Mouse (Mus musculus): ENCODE data around the gene Stap2. TPM values are rescaled to one million over a fixed set of nuclear protein-coding genes. Genes with fewer than 3 reads are reported as not detected.
A peak's percentile ranks its signal among the peaks of the same experiment; 100 is the strongest.

Stap2 gene
- total and polyA plus RNA-seq, 3 experiments = 12.2 to 28.6 (median 14.8) TPM

DNA sequence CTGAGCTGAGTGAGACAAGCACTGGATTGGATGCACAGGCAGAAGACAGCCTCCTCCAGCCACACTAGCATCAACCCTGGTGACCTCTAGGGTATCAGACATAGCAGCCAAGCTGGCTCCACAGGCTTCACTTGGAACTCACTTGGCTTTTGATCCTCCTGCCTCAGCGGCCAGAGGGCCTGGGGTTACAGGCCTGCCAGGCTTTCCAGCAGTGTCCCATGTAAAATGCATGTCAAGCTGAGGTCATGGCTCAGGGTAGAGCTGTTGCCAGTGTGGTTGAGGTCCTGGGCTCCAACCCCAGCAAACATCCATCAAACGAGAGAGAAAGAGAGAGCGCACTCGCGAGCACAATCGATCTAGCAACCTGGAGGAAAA is 29.3 kb upstream of the Stap2 start:
- Histone ChIP-seq H3K4me1 (ENCODE audit: control insufficient read depth, insufficient read depth, low read length) (peaks cover 14% of the 10 kb centered on the region), H3K79me2 (replicated peaks; ENCODE audit: control insufficient read depth, insufficient read depth, low read length) (peaks cover 10% of the 10 kb centered on the region), H3K27me3 (ENCODE audit: control insufficient read depth, insufficient read depth, low read length) (no peaks in the 10 kb centered on the region), H3K4me3 (no peak overlapping the region), H3K27ac (no peak overlapping the region; the same call in 1 of the 2 replicates), H3K9ac (ENCODE audit: low read depth, low read length) (no peak overlapping the region), H3K36me3 (ENCODE audit: control insufficient read depth, insufficient read depth, low read length) (no peaks in the 10 kb centered on the region)
- TF ChIP-seq POLR2A (IDR thresholded peaks at IDR 0.05; ENCODE audit: insufficient read depth, low read depth, low read length) (no peak), CTCF (IDR thresholded peaks at IDR 0.05) (no peak), EP300 (IDR thresholded peaks at IDR 0.05; ENCODE audit: insufficient read depth, low read depth, low read length) (no peak)
- 75% methylated on average over 6 of the region's 6 CpGs for WGBS
- DNase-seq = peak in 1 of 2 experiments; percentile 26
- intact Hi-C loops (cut with DNase I) = loop anchor here (5.0 to 10.0 kb wide), 2 partner anchors 77 to 580 kb away; partner anchors contain the start of genes Rpl36 and Yju2

DNA sequence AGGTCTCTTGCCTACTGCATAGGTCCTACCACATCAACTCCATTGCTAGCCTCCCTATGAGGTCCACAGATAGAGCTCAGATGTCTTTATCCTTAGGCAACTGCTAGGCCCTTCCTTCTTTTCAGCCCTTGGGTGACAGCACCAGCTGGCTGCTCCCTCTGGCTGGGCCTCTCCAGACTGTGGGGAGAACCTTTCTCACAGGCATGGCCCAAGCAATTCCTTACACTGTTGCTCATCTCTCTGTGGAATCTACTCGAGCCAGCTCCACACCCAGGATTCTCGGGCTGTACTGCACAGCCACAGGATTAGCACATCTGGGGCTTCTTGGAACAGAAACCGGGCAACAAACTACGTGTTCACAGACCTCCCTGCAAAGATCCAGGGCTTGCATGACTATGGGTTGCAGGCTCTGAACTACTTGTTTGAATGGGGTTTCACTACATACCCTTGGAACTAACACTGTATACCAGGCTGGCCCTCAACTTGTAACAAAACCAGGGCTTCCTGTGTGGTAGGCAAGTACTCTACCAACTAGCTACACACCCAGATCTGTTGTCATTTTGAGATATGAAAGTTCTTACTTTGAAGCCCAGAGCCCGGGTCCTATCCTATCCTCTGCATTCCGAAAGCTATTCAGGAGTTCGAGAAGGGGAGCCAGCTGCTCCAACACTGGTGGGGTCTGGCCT is 28.8 kb upstream of the Stap2 start:
- no peak for TF ChIP-seq EP300 (IDR thresholded peaks at IDR 0.05; ENCODE audit: insufficient read depth, low read depth, low read length)
- 0 out of 2 replicates have a peak, but pooled peaks have one; percentile 7 for TF ChIP-seq POLR2A (IDR thresholded peaks at IDR 0.05; ENCODE audit: insufficient read depth, low read depth, low read length)
- 61% methylated on average over 7 of the region's 7 CpGs for WGBS
- peaks cover 16% of the 10 kb centered on the region for H3K4me1 ChIP-seq (ENCODE audit: control insufficient read depth, insufficient read depth, low read length)
- intact Hi-C loops (cut with DNase I) = loop anchor here (10.0 kb wide), 1 partner anchor 581 kb away; the partner anchor contains the start of gene Rpl36
- H3K79me2 ChIP-seq (replicated peaks; ENCODE audit: control insufficient read depth, insufficient read depth, low read length) = peaks cover 11% of the 10 kb centered on the region
- no peaks in the 10 kb centered on the region for H3K27me3 ChIP-seq (ENCODE audit: control insufficient read depth, insufficient read depth, low read length)
- DNase-seq = peak; percentile 45 to 59
- no peaks in the 10 kb centered on the region for H3K36me3 ChIP-seq (ENCODE audit: control insufficient read depth, insufficient read depth, low read length)
- no peak overlapping the region for H3K4me3 ChIP-seq
- no peak overlapping the region for H3K9ac ChIP-seq (ENCODE audit: low read depth, low read length)
- H3K27ac ChIP-seq = no peak overlapping the region; the same call in 1 of the 2 replicates

DNA sequence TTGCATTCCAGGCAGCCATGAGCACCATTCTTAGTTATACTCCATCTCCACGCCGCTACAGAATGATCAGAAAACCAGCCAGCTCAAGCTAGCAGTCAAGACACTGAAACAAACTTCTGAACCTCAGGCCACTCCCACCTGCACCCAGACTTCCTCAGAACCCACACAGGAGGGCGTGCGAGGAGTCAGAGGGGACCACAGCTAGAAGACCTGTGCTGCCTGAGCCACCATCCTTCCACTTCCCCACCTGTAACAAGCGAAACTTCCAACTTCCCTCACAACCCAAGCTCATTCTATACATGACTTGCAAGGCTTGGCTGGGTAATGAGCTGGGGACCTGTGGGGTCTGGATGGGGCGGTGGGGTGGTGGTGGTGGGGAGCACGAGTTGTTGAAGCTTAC is 27.4 kb upstream of the Stap2 start:
- no peak overlapping the region for H3K27ac ChIP-seq
- TF ChIP-seq POLR2A (IDR thresholded peaks at IDR 0.05; ENCODE audit: insufficient read depth, low read depth, low read length) (no peak), EP300 (IDR thresholded peaks at IDR 0.05; ENCODE audit: insufficient read depth, low read depth, low read length) (no peak), CTCF (IDR thresholded peaks at IDR 0.05) (no peak)
- intact Hi-C loops (cut with DNase I) = loop anchor here (10.0 kb wide), 1 partner anchor 582 kb away; the partner anchor contains the start of gene Rpl36

DNA sequence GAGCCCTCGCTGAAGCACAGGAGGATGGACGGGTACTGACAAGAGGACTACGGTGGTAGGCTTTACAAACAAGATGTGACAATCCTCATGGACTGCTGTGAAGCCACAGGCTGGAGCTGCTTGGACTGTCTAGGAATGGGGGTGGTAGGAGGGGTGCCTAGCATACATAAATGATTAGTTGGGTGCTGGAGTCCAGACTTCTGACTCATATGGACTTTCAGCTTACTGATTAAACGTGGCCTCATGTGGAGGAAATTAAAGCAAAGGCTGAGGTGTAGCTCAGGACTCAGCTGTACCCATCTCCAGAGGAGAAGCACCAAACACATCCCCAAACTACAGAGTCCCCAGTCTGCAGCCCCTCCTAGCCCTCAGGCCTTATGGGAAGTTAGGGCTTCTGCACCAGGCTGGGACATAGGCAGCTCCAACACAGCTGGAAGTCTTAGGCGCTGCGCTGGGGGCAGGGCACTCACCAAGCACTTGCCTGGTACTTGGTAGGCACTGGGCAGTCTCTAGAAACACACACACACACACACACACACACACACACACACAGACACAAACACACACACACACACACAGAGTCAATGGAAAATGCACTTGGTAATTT is 26.8 kb upstream of the Stap2 start:
- Histone ChIP-seq H3K4me3 (no peak overlapping the region), H3K9ac (ENCODE audit: low read depth, low read length) (no peak overlapping the region), H3K27ac (no peak overlapping the region), H3K27me3 (ENCODE audit: control insufficient read depth, insufficient read depth, low read length) (no peaks in the 10 kb centered on the region), H3K4me1 (ENCODE audit: control insufficient read depth, insufficient read depth, low read length) (peaks cover 29% of the 10 kb centered on the region), H3K79me2 (replicated peaks; ENCODE audit: control insufficient read depth, insufficient read depth, low read length) (peaks cover 13% of the 10 kb centered on the region), H3K36me3 (ENCODE audit: control insufficient read depth, insufficient read depth, low read length) (no peaks in the 10 kb centered on the region)
- TF ChIP-seq POLR2A (IDR thresholded peaks at IDR 0.05; ENCODE audit: insufficient read depth, low read depth, low read length) (no peak), CTCF (IDR thresholded peaks at IDR 0.05) (no peak), EP300 (IDR thresholded peaks at IDR 0.05; ENCODE audit: insufficient read depth, low read depth, low read length) (no peak)
- 68% methylated on average over 6 of the region's 6 CpGs for whole genome bisulfite sequencing
- intact Hi-C loops (cut with DNase I) = loop anchor here (10.0 kb wide), 1 partner anchor 583 kb away; the partner anchor contains the start of gene Rpl36
- DNase-seq = peak in 1 of 2 experiments; percentile 27

More for the DNA sequence above, 27.4 kb upstream of the Stap2 start:
- Histone ChIP-seq H3K4me3 (no peak overlapping the region), H3K9ac (ENCODE audit: low read depth, low read length) (no peak overlapping the region), H3K27me3 (ENCODE audit: control insufficient read depth, insufficient read depth, low read length) (no peaks in the 10 kb centered on the region), H3K79me2 (replicated peaks; ENCODE audit: control insufficient read depth, insufficient read depth, low read length) (peaks cover 11% of the 10 kb centered on the region), H3K36me3 (ENCODE audit: control insufficient read depth, insufficient read depth, low read length) (no peaks in the 10 kb centered on the region), H3K4me1 (ENCODE audit: control insufficient read depth, insufficient read depth, low read length) (peaks cover 23% of the 10 kb centered on the region)
- 57% methylated on average over 7 of the region's 7 CpGs for WGBS
- DNase-seq = peak in 1 of 2 experiments; percentile 19

DNA sequence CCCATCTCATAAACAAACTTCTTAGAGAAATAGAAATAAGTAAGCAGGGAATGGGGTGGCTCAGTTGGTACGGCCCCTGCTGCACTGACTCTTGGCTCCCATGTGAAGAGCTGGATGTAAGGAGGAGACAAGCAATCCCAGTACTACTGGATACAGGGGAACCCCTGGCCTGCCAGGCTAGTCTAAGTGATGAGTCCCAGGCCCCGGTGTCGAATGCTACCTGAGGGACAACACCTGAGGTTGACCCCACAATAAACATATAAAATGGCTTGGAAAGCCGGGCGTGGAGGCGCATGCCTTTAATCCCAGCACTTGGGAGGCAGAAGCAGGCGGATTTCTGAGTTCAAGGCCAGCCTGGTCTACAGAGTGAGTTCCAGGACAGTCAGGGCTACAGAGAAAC is 26.0 kb upstream of the Stap2 start:
- Histone ChIP-seq H3K27ac (peak overlapping the region; percentile 5; the same call in 1 of the 2 replicates), H3K27me3 (ENCODE audit: control insufficient read depth, insufficient read depth, low read length) (no peaks in the 10 kb centered on the region), H3K4me3 (no peak overlapping the region), H3K79me2 (replicated peaks; ENCODE audit: control insufficient read depth, insufficient read depth, low read length) (peaks cover 13% of the 10 kb centered on the region), H3K4me1 (ENCODE audit: control insufficient read depth, insufficient read depth, low read length) (peaks cover 35% of the 10 kb centered on the region), H3K36me3 (ENCODE audit: control insufficient read depth, insufficient read depth, low read length) (no peaks in the 10 kb centered on the region), H3K9ac (ENCODE audit: low read depth, low read length) (no peak overlapping the region)
- TF ChIP-seq EP300 (IDR thresholded peaks at IDR 0.05; ENCODE audit: insufficient read depth, low read depth, low read length) (no peak), POLR2A (IDR thresholded peaks at IDR 0.05; ENCODE audit: insufficient read depth, low read depth, low read length) (no peak), CTCF (IDR thresholded peaks at IDR 0.05) (no peak)
- 89% methylated on average over 7 of the region's 7 CpGs for WGBS
- intact Hi-C loops (cut with DNase I) = loop anchor here (10.0 kb wide), 1 partner anchor 583 kb away; the partner anchor contains the start of gene Rpl36
- peak in 1 of 2 experiments; percentile 19 for DNase-seq
